In genomic region chr2:81105834-81106233, GRCm38 (mm10) we compare ENCODE assay signal across 19 mouse cellular contexts.
DNase-seq lines count a peak whose midpoint lies in the region; ATAC-seq and TF ChIP-seq lines count a peak whose summit lies in the region.
"Had no signal": no experiment of that assay in that cellular context is flagged by ENCODE, and none has a peak within 500 bp of the region (broad histone marks: within the 10 kb centered on the region; RNA-seq: fewer than 3 reads in every experiment).

No protein-coding gene starts in this region.

- H3K27me3 ChIP-seq in forebrain, embryonic 14.5 days (replicated peaks; ENCODE audit: control insufficient read depth, insufficient read depth, low read length), result no peaks in the 10 kb centered on the region
- H3K27me3 ChIP-seq in forebrain, postnatal 0 days (ENCODE audit: insufficient read depth, low read length), result no peaks in the 10 kb centered on the region
- no peaks in the 10 kb centered on the region for H3K27me3 ChIP-seq in embryonic facial prominence, embryonic 11.5 days (ENCODE audit: control insufficient read depth, insufficient read depth, low read length)
- no peaks in the 10 kb centered on the region for H3K27me3 ChIP-seq in limb, embryonic 11.5 days (ENCODE audit: control insufficient read depth, insufficient read depth, low read length)
- H3K27me3 ChIP-seq: CH12.LX; heart, embryonic 13.5 days; hindbrain, embryonic 15.5 days; Patski had no signal

- 64% methylated on average over 3 of the region's 3 CpGs for WGBS in forebrain, embryonic 14.5 days
- WGBS in forebrain, postnatal 0 days, result 52% methylated on average over 3 of the region's 3 CpGs
- WGBS in embryonic facial prominence, embryonic 11.5 days, result 22% methylated on average over 3 of the region's 3 CpGs
- 9% methylated on average over 3 of the region's 3 CpGs for WGBS in limb, embryonic 11.5 days

- TF ChIP-seq CTCF in forebrain, postnatal 0 days (IDR thresholded peaks at IDR 0.05; ENCODE audit: low read depth), result no peak

- ATAC-seq in forebrain, embryonic 14.5 days, result peak; percentile 37; the same call in 1 of the 2 replicates
- no peak for ATAC-seq in forebrain, postnatal 0 days
- ATAC-seq in embryonic facial prominence, embryonic 11.5 days (replicated peaks; ENCODE audit: insufficient number of reproducible peaks, low FRiP score, low TSS enrichment, low read depth), result no peak; the same call in 1 of the 2 replicates
- ATAC-seq in limb, embryonic 11.5 days (ENCODE audit: insufficient number of reproducible peaks, low FRiP score, low TSS enrichment, low read depth), result peak; percentile 66; the same call in 1 of the 2 replicates
- ATAC-seq: activated CD4-positive, CD25-positive, alpha-beta regulatory T cell, adult 4 months; forebrain, embryonic 16.5 days; Patski had no signal

- peak; percentile 20 for DNase-seq in forebrain, embryonic 14.5 days (ENCODE audit: low spot score)
- no peak for DNase-seq in forebrain, postnatal 0 days
- peak; percentile 73 for DNase-seq in embryonic facial prominence, embryonic 11.5 days (ENCODE audit: low spot score)
- DNase-seq in limb, embryonic 11.5 days (ENCODE audit: low spot score), result peak; percentile 57
- DNase-seq in urinary bladder, postnatal 36 days (ENCODE audit: low spot score in 2 of 2), result no peak
- no peak for DNase-seq in spleen, postnatal 14 days (ENCODE audit: low spot score in 2 of 2)
- DNase-seq: adrenal gland, postnatal 14 days; cerebellum, adult 18-20 months; cerebellum, adult 9-11 months; cerebellum, postnatal 36 days; gastrocnemius, postnatal 36 days; heart, adult 11 months; heart, postnatal 36 days had no signal

- no peaks in the 10 kb centered on the region for H3K4me1 ChIP-seq in forebrain, embryonic 14.5 days (ENCODE audit: control insufficient read depth, insufficient read depth, low read length)
- no peaks in the 10 kb centered on the region for H3K4me1 ChIP-seq in forebrain, postnatal 0 days (ENCODE audit: insufficient read depth)
- H3K4me1 ChIP-seq in embryonic facial prominence, embryonic 11.5 days (ENCODE audit: control insufficient read depth, insufficient read depth, low read length), result no peaks in the 10 kb centered on the region
- no peaks in the 10 kb centered on the region for H3K4me1 ChIP-seq in limb, embryonic 11.5 days (ENCODE audit: control insufficient read depth, insufficient read depth, low read length)
- H3K4me1 ChIP-seq: heart, embryonic 13.5 days; hindbrain, embryonic 15.5 days had no signal

- no peak overlapping the region for H3K9ac ChIP-seq in forebrain, embryonic 14.5 days (ENCODE audit: low read length)
- H3K9ac ChIP-seq in forebrain, postnatal 0 days, result no peak overlapping the region
- no peak overlapping the region for H3K9ac ChIP-seq in embryonic facial prominence, embryonic 11.5 days (replicated peaks; ENCODE audit: low read length)
- H3K9ac ChIP-seq in limb, embryonic 11.5 days (ENCODE audit: low read length), result no peak overlapping the region
- H3K9ac ChIP-seq: heart, embryonic 13.5 days; hindbrain, embryonic 15.5 days had no signal

- H3K4me3 ChIP-seq in forebrain, embryonic 14.5 days (ENCODE audit: low read depth, low read length), result no peak overlapping the region
- no peak overlapping the region for H3K4me3 ChIP-seq in forebrain, postnatal 0 days (ENCODE audit: low read depth, low read length)
- H3K4me3 ChIP-seq in embryonic facial prominence, embryonic 11.5 days (ENCODE audit: low read depth, low read length), result no peak overlapping the region
- H3K4me3 ChIP-seq in limb, embryonic 11.5 days (ENCODE audit: low read depth, low read length), result no peak overlapping the region
- H3K4me3 ChIP-seq: heart, embryonic 13.5 days; hindbrain, embryonic 15.5 days had no signal

- H3K9me3 ChIP-seq in forebrain, embryonic 14.5 days (replicated peaks; ENCODE audit: control insufficient read depth, low read length), result no peaks in the 10 kb centered on the region
- H3K9me3 ChIP-seq in forebrain, postnatal 0 days (ENCODE audit: low read length), result no peaks in the 10 kb centered on the region
- H3K9me3 ChIP-seq in embryonic facial prominence, embryonic 11.5 days (replicated peaks; ENCODE audit: control insufficient read depth, low read length), result no peaks in the 10 kb centered on the region
- no peaks in the 10 kb centered on the region for H3K9me3 ChIP-seq in limb, embryonic 11.5 days (ENCODE audit: control insufficient read depth, low read length)
- H3K9me3 ChIP-seq: heart, embryonic 13.5 days; hindbrain, embryonic 15.5 days had no signal

- no peak overlapping the region for H3K4me2 ChIP-seq in forebrain, embryonic 14.5 days (ENCODE audit: low read length)
- no peak overlapping the region for H3K4me2 ChIP-seq in forebrain, postnatal 0 days (ENCODE audit: low read depth)
- H3K4me2 ChIP-seq in embryonic facial prominence, embryonic 11.5 days (ENCODE audit: low read depth, low read length), result no peak overlapping the region
- H3K4me2 ChIP-seq in limb, embryonic 11.5 days (ENCODE audit: low read depth, severe bottlenecking), result no peak overlapping the region
- H3K4me2 ChIP-seq: heart, embryonic 13.5 days; hindbrain, embryonic 15.5 days had no signal

- H3K27ac ChIP-seq in forebrain, embryonic 14.5 days (ENCODE audit: low read depth, low read length), result no peak overlapping the region
- no peak overlapping the region for H3K27ac ChIP-seq in forebrain, postnatal 0 days (ENCODE audit: low read depth, low read length)
- H3K27ac ChIP-seq in embryonic facial prominence, embryonic 11.5 days (replicated peaks; ENCODE audit: low read depth, low read length), result no peak overlapping the region
- H3K27ac ChIP-seq in limb, embryonic 11.5 days (replicated peaks; ENCODE audit: low read depth, low read length), result no peak overlapping the region
- H3K27ac ChIP-seq: heart, embryonic 13.5 days; hindbrain, embryonic 15.5 days had no signal

- H3K36me3 ChIP-seq in forebrain, embryonic 14.5 days (ENCODE audit: control insufficient read depth, insufficient read depth, low read length), result no peaks in the 10 kb centered on the region
- no peaks in the 10 kb centered on the region for H3K36me3 ChIP-seq in forebrain, postnatal 0 days (ENCODE audit: insufficient read depth)
- no peaks in the 10 kb centered on the region for H3K36me3 ChIP-seq in embryonic facial prominence, embryonic 11.5 days (replicated peaks; ENCODE audit: control insufficient read depth, insufficient read depth, low read depth, low read length)
- H3K36me3 ChIP-seq in limb, embryonic 11.5 days (ENCODE audit: control insufficient read depth, insufficient read depth, low read length), result no peaks in the 10 kb centered on the region
- H3K36me3 ChIP-seq: heart, embryonic 13.5 days; hindbrain, embryonic 15.5 days had no signal

Comparison
In these comparisons a context has a peak if more than half of its experiments do, and no peak if none do; other contexts are left out.
1. ATAC-seq: peak in forebrain, embryonic 14.5 days (single experiment) and limb, embryonic 11.5 days (single experiment); none in forebrain, postnatal 0 days (single experiment) and embryonic facial prominence, embryonic 11.5 days (single experiment).
2. DNase-seq: peak in forebrain, embryonic 14.5 days (single experiment), embryonic facial prominence, embryonic 11.5 days (single experiment) and limb, embryonic 11.5 days (single experiment); none in forebrain, postnatal 0 days (single experiment), urinary bladder, postnatal 36 days (0 of 2) and spleen, postnatal 14 days (0 of 2).